Mouse (Mus musculus): ENCODE data around the gene Alpk1.
A peak's percentile ranks its signal among the peaks of the same experiment; 100 is the strongest.

Gene Alpk1

DNA sequence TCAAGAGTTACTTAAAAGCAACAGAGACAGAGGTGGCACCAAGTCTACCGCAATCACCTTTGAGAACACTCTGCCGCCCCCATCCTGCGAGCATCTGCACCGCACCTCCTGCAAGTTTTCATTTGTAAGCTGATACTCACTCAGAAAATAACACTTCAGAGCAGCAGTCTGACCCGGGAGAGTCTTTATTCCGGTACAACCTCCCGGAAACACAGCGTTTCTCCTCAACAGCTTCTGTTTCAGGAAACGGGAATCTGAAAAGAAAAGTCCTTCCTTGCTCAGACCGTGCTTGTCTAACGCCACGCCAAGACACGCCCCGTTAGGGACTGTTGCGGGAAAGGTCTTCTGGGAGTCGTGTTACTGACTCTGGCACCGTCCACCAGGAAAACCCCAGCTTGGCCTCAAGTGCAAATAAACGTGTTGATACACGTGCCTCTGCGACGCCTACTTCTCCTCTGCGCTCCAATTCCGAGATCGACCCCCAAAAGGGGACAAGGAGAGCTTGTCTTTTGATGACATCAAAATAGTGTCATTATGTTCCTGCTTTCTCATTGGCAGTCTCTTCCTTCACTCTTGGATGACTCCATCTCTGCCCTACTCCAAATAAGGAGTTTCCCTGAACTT is at the start of gene Alpk1:
Alpk1 (minus strand) TSS at position 507 of the 624 bp plus-strand sequence.
- DNase-seq (ENCODE audit: low spot score): peak; percentile 75

DNA sequence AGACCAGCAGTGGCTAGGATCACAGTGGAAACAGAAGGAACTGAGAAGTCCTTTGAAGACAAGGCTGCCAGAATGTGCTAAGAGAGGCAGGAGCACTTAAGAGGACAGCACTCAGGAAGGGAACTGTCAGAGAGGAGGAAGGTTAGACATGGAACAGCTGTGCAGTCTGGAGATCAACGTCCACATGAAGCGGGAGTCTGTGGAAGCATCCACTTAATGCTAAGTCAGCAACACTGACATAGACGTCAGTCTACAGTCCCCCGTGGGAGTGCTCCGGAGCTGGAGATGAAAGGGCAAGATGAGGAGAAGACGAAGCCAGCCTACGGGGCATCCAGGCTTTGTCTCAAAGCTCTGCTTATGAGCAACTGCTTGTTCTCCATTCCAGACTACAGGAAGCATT is 46.8 kb upstream of the Alpk1 start:
- peak; percentile 35 for DNase-seq (ENCODE audit: low spot score)

DNA sequence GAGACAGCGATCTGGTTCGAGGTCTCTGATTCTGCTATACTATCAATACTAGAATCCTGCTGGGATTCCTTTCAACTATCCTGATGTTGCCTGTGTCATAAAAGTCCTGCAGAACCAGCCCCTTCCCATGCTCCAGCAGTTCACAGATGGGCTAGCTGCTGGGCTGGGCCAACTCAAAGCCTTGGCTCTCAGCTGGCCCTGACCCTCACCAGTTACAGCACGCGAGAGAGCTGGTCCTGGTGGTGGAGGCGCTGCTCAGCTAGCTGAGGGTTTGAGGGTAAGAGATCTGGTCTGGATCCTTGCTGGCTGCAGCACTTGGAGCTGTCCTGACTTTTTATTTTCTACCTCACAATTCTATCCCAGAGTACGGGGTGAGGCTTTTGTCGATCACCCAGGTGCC is 46.2 kb upstream of the Alpk1 start:
- no peak for DNase-seq (ENCODE audit: low spot score)

DNA sequence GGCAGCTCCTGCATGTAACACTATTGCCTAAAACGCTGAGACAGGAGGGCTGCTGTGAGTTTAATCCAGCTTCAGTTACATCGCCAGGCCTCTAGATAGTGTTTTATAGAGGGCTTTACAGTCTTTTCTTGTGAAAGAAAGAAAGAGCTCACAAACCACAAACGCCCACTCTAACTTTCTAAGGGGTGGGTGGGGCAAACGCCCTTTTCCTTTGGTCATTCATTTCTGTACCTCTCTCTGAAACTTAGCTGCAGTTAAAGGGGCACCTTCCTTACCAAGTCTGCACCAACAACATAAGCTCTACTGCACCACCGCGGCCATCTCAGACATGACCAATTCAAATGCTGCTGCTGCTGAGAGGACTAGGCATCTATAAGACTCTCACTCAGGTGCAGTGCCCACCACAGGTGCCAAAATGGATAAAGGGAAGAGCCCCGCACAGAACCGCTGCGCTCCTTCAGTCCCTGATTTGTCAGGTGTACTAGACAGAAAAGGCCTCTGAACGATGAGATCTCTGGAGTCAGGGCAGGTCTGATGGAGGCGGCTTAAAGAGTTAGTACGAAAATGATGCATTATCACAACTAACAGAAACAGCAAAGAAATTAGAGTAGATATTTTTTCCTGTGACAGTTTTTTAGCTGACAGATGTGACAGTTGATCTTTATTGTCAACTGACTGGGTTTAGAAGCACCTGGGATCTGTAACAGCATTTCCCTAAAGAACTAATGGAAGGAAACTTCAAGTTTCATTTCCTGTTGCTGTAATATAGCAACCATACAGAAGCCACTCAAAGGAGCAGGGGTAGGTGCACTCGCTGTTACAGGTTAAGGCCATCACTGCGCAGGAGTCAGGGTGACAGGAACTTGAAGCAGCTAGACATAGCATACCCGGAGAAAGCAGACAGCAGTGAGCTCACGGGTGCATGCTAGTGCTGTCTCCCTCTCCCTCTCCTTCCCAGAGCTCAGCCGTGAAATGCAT is 43.8 kb upstream of the Alpk1 start:
- no peak for DNase-seq (ENCODE audit: low spot score)

DNA sequence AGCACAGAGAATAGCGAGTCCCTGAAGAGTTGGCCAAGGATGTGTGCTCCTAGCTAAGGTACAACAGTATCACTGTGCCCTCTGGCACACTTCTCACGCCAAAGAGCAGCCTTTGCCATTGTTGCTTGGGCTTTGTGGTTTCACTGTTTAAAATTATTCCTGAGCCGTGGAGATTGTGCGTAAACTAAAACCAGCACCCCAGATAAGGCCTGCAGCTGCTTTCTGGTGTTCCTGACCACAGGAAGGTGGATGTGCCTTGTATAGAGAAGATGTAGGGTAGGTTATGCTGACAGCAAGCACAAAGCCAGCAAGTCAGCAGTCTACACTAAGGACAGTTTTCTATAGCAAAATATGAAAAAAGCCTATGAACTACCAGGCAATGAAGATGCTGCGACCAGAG is 40.9 kb upstream of the Alpk1 start:
- DNase-seq (ENCODE audit: low spot score): no peak

DNA sequence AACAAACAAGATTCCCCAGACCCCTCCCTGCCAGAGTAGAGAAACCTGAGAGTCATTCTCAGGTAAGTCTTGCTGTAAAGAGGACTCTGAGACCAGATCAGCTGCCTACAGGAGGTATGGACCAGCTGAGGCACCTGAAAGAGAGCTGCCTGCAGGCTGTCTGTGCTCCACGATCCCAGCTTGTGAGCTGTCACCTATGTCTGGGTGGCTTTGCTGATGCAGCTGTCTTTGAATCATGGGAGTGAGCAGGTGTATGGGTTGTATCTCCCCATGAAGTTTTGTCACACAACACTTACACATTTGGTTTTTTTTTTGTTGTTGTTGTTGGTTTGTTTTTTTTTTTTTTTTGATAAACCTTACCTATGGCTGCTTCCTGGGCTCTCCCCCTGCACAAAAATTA is 40.1 kb upstream of the Alpk1 start:
- DNase-seq (ENCODE audit: low spot score): no peak

DNA sequence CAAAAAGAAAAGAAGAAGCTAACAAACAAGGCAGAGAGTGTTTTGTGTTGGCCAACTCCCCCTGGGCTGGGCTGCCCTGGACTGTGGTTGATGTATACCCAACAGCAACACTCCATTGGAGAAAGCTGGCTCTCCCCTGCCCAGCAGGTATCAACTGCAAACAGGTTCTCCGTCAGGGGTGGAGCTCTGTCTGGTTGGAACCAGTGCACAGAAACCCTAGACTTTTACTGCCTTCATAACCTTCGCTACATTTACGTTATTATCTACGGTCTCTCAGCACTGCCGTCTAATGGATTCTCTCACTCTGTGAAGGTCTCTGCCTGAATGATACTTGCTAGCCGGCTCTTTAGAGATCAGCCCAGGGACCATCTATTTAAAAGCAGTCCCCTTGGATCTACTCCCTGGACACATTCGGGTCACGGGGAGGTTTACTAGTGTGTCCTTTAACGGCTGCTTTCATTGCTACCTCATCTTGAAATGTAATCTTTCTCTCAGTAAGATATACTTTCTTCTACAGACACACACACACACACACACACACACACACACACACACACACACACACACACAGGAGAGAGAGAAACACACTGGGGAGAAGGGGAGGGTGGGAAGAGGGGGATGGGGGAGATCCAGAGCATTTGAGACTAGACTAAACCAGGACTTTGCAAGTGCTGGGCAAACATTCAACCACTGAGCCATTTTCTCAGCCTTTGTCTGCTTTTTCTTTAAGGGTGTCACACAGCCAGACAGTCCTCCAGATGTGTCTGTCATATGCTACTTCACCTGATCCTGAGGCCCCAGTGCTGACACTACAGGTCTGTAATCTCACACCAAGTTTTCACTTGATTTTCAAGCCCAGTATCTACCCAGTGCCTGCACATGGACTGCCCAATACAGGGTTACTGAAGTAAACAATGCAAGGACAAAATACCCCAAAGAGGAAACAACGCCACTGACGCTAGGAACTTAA is 38.7 kb upstream of the Alpk1 start:
- no peak for DNase-seq (ENCODE audit: low spot score)

DNA sequence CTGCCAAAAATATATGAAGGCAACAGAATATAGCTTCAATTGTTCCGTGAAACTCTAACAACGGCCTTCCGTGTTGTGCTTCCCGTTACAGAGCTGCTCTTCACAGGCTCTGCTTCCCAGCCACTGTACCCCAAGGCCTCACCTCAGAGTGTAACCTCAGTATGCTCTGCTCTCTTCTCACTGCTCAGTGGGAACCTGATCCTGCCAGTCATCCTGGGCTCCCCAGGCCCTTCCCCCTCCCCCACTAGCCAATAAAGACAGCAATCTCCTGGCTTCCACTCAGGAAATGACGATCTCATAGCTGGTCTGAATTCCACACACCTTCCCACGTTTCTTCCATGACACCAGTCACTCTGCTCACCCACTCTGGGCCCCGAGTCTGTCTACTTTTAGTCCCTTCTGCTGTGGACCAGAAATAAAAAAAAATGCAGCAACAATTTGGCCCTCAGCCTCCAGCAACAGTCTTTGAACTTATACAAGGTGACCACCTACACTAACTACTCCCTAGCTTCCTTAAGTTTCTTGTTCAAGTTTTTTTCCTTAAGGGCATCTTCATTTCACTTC is 36.9 kb upstream of the Alpk1 start:
- no peak for DNase-seq (ENCODE audit: low spot score)

DNA sequence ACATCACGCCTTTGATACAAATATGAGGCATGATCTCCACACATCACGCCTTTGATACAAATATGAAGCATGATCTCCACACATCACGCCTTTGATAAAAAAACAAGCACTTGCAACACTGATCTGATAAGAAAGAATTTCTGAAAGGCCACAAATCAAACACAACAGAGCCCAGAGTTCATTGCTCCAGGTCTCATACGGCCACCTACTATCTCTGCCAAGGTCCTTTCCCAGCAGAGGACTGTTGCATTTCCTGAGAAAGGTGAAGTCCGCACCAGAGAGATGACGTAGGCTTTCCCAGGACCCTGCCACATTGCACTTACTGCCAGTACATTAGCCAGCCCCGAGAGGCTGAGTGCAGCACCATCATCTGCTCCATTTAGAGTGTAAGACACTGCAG is 28.8 kb upstream of the Alpk1 start:
- DNase-seq (ENCODE audit: low spot score): no peak

DNA sequence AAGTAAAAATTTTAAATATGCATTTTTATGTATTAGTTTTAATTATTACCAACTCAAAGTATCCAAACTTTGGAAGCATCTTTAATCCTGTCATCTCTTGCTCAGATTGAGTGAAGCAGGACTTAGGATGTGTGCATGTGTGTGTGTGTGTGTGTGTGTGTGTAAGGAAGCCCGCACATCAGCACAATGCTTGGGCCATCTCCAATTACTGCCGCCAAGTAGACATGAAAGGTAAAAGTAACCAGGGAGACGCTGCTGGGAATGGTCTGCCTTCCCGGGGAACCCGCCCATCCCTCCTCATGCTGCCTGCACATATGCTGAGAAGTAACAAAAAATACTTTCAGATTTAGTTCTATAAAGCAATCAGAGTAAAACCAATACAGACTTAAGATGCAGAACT is 27.5 kb upstream of the Alpk1 start:
- DNase-seq (ENCODE audit: low spot score): no peak

DNA sequence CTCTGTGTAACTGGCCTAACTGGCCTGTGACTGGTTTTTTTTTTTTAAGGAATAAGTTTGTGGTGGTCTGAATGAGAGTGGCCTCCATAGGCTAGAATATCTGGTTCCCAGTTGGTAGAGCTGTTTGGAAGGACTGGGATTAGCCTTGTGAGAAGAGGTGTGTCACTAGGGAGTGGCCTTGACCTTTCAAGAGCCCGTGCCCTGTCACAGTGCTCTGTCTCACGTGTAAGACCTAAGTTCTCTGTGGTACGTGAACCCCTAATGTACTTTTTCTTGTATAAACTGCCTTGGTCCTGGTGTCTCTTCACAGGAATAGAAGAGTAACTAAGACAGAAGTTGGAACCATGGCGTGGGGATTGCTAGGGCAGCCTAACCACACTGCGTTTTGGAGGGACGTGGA is 25.7 kb upstream of the Alpk1 start:
- DNase-seq (ENCODE audit: low spot score): no peak

DNA sequence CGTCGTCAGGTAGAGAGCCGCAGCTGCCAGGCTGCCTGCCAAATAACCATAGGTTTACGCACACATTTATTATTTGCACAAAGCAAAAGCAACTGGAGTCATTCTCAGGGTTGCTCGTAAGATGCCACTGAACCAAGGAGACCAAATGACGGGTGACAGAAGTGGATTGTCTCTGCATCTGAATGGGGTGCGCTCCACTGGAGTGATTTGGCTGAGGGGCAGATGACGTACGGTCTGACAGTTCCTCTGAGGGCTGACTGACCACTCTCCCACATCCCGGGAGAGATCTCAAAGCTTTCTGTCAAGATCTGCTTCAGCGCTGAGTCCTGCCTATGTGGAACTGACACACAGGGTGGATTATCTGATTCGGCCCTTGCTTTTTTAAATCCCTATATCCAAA is 24.7 kb upstream of the Alpk1 start:
- DNase-seq (ENCODE audit: low spot score): no peak

DNA sequence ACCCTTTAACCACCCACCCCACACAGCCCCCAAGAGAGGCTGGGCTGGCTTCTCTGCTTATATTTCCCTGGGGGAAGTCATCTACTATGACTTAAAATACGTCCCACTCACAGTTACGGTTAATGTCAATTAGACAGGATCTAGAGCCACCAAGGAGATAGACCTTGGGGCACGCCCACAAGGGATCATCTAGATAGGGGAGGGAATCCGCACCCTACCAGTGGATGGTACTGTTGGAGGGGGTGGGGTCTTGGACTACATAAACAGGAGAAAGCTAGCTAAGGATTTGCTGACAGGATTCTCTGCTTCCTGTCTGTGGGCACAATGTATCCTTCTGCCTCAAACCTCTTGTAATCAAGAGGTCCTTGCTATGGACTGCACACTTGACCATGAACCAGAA is 24.1 kb upstream of the Alpk1 start:
- DNase-seq (ENCODE audit: low spot score): no peak

DNA sequence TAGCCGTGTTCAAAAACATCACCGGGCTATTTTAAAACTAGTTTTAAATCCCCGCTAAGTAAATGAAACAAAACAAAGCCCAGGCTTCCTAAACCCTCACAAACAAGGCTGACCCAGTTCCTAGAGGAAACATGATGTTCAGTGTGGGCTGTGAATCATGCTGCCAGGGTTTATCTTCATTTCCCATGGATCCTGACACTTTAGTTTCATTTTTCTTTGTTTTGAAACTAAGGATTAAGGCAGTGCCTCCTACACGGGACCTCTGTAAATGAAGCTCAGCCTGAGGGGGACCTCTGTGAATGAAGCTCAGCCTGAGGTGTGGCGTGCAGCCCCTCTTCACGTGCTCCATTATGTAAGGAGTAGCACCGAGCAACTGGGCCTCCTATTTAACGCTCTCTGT is 22.5 kb upstream of the Alpk1 start:
- no peak for DNase-seq (ENCODE audit: low spot score)

DNA sequence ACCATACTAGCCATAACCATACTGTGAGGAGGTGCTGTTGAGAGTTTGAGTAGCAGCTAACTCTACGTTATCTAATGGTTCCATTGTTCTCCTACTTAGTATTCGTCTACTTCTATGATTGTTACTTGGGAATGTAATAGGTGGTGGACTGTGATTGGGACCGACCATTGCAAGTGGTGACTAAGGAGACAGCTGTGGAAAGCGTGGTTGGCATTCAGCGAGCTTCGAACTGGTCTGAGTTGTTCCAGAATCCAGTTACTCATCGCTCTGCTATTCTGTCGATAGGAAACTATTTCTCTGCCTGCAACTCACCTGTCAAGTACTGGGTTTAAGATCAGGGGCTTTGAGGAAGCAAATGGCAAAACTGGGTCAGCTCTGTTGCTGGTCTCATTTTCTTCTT is 20.8 kb upstream of the Alpk1 start:
- DNase-seq (ENCODE audit: low spot score): no peak

DNA sequence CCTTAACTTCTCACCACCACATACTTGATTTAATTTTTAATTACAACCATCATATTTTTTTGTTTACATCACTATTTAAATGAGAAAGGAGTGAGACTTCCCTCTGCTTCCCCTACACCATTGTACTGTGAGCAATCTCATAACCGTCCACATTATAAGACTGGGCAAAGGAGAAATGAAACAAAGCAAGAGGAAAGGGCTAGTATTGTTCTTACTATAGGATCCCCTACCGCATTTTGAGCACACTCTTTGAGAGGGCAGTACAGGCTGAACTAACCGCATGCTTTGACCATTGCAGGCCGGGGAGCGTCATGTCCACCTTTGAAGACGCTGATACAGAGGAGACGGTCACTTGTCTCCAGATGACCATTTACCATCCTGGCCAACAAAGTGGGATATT is 15.9 kb upstream of the Alpk1 start:
- DNase-seq (ENCODE audit: low spot score): no peak

DNA sequence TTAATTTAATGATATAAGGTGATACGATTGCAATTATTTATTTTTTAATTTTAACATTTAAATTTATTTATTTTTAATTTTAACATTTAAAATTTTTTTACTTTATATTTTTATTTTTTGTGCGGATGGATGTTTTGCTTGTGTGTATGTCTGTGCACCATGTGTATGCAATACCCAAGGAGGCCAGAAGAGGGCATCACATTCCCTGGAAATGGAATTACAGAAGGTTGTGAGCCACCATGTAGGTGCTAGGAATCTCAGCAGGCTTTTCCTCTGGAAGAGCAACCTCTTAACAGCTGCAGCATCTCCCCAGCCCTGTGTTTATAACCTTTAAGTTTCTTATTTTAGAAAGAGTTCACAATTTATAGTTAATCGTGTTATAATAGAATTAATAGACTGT is 15.4 kb upstream of the Alpk1 start:
- DNase-seq (ENCODE audit: low spot score): no peak

DNA sequence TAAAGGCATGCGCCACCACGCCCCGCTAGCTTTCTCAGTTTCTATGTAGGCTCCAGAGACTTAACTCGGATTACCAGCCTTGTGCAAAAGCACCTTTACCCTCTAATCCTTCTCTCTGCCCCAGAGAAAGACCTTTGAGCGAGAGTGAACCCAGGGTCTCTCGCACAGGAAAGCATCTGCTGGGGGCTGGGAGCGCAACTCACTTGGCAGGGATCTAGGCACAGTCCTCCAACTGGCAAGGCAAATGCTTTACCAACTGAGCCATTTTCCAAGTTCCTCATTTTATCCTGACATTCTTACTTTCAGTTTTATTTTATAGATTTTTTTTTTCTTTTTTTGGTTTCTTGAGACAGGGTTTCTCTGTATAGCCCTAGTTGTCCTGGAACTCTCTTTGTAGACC is 12.7 kb upstream of the Alpk1 start:
- DNase-seq (ENCODE audit: low spot score): no peak

DNA sequence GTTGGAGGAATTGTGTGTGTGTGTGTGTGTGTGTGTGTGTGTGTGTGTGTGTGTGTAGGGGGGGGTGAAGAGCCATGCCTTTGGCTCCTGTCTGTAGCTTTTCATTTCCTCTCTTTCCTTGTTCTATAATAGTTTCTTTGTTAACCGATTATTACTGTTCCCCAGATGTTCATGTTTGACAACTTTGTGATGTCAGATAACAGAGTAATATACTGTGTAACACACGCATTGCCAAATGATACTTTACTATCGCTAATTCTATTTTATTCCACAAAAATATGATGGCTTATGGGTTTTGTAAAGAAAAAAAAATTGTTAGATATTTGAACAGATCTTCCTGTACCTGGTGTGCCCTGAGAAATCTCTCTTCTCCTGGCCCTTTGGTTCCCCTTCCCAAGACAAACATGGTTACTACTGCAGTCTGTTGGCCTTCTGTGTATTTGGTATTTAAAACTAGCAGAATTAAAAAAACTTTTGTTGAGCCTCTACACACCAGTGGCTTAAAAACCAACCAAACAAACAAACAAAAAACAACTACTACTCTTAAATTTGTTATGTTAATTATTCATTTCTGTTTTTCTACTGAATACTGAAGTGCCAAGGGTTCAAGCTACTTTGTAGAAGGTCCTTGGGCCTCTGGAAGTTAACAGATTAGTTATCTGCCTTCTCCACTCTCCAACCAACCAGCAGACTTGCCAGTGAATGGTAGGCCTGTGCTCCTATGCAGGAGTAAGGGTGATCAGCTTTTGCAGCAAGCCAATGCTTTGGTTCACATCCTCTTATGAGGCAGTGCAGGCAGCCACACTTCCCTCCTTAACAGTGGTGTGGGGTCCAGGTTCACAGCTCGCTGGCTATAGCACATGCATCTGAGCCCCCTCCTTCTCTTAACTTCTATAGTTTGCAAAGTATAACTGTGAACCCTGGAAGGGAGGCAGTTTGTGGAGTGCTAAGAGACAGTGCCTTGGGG is 11.6 kb upstream of the Alpk1 start:
- no peak for DNase-seq (ENCODE audit: low spot score)

DNA sequence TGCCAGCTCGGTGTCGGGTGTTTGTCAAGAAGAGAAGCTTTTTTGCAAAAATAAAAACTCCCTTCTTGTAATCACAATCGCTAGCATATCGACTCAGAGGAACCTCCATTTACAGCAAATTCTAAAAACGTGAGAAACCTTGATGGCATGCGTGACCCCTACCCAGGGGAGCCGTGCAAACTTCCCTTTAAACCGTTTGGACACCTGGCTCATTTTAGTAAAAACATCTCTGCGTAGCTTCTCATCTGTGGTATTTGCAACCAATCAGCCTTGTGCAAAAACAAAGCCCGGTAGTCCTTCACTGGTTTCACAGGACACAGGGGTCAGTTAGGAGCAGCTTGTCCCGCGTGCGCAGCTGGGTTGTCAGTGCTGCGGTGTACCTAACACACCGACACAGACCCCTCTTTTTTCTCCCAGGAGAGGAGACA is 10.7 kb upstream of the Alpk1 start:
- peak; percentile 29 for DNase-seq (ENCODE audit: low spot score)
